Mouse (Mus musculus) embryonic stem cell, embryonic (primary cell): Measurements from ENCODE around the gene Tsacc.

Experiments
- CTCF ChIA-PET, 4 experiments: fragments of 300-600 bp in 2 of 4; fragments of 350-600 bp in 2 of 4; sonication (Branson Sonifier 250); formaldehyde crosslinking; loops; one replicate each; lab custom pipeline; 2022; ENCODE audit warnings: inconsistent platforms in 2 of 4; lab: Charles Lee
- POLR2A ChIA-PET, 4 experiments: fragments of 300-600 bp in 2 of 4; fragments of 350-600 bp in 2 of 4; sonication (Branson Sonifier 250); formaldehyde crosslinking; loops; one replicate each; lab custom pipeline; 2022; ENCODE audit warnings: antibody characterized with exemption in 4 of 4, inconsistent platforms in 1 of 4; lab: Charles Lee

Tsacc gene

GRCm38 (mm10) chr3:88296561-88297318 lies at the start of gene Tsacc, which contains the start of gene Cct3:
Gene Tsacc, minus strand, starts transcription at chr3:88296999.
Gene Cct3, plus strand, starts transcription at chr3:88297116.
- CTCF ChIA-PET, result interaction anchor here (0.6 to 1.6 kb wide), 15 partner anchors 9 to 258 kb away, joined by 3 to 5 read pairs (median 3); partner anchors contain the start of gene Gm38392 (in 1 of the 4)
- POLR2A ChIA-PET, result interaction anchor here (0.6 to 7.1 kb wide), 95 partner anchors 8 to 411 kb away, joined by 3 to 172 read pairs (median 5); partner anchors contain the start of genes Smg5 (in 4 of the 4), Tmem79 (in 4 of the 4), Glmp (in 3 of the 4) and Gm38392 (in 3 of the 4)

GRCm38 (mm10) chr3:88339006-88339405 lies 42.2 kb upstream of the Tsacc start:
- ChIA-PET POLR2A (interaction anchor here (0.6 to 32.7 kb wide), 34 partner anchors 9 to 551 kb away, joined by 3 to 943 read pairs (median 6); partner anchors contain the start of genes Cct3 (in 3 of the 4), Tsacc (in 3 of the 4), Glmp (in 2 of the 4) and Paqr6 (in 2 of the 4)), CTCF (interaction anchor here in 1 of 4 experiments (1.0 kb wide), 1 partner anchor 27 kb away, joined by 3 read pairs; no protein-coding TSS in a partner anchor)

GRCm38 (mm10) chr3:88338316-88338715 lies 41.5 kb upstream of the Tsacc start:
- ChIA-PET POLR2A (interaction anchor here (0.6 to 32.7 kb wide), 37 partner anchors 8 to 612 kb away, joined by 3 to 943 read pairs (median 8); partner anchors contain the start of genes Cct3 (in 2 of the 4), Glmp (in 2 of the 4), Paqr6 (in 2 of the 4) and Pmf1 (in 2 of the 4)), CTCF (interaction anchor here in 1 of 4 experiments (0.7 kb wide), 1 partner anchor 1560 kb away, joined by 3 read pairs; no protein-coding TSS in a partner anchor)

GRCm38 (mm10) chr3:88337367-88338020 lies 40.7 kb upstream of the Tsacc start:
- ChIA-PET CTCF (interaction anchor here in 2 of 4 experiments (0.6 to 2.0 kb wide), 2 partner anchors 139 to 1348 kb away, joined by 6 read pairs; no protein-coding TSS in a partner anchor), POLR2A (interaction anchor here (0.5 to 32.7 kb wide), 67 partner anchors 9 to 471 kb away, joined by 3 to 943 read pairs (median 8); partner anchors contain the start of genes Glmp (in 4 of the 4), Cct3 (in 3 of the 4), Tsacc (in 3 of the 4) and Lmna (in 2 of the 4))

GRCm38 (mm10) chr3:88336058-88337013 lies 39.5 kb upstream of the Tsacc start, which contains the start of the genes Tmem79 and Smg5:
Gene Tmem79, minus strand, starts transcription at chr3:88336148.
Gene Smg5, plus strand, starts transcription at chr3:88336260.
- ChIA-PET POLR2A (interaction anchor here (0.5 to 32.7 kb wide), 205 partner anchors 8 to 586 kb away, joined by 3 to 943 read pairs (median 5); partner anchors contain the start of genes Cct3 (in 4 of the 4), Glmp (in 4 of the 4), Pmf1 (in 4 of the 4) and Tsacc (in 4 of the 4)), CTCF (interaction anchor here (0.5 to 2.0 kb wide), 14 partner anchors 10 to 267 kb away, joined by 3 to 6 read pairs (median 3); partner anchors contain the start of genes Pmf1 (in 1 of the 4) and Tsacc (in 1 of the 4))

GRCm38 (mm10) chr3:88335436-88336053 lies 38.7 kb upstream of the Tsacc start:
- ChIA-PET POLR2A (interaction anchor here (0.6 to 32.7 kb wide), 180 partner anchors 7 to 1142 kb away, joined by 3 to 943 read pairs (median 5); partner anchors contain the start of genes Cct3 (in 4 of the 4), Glmp (in 4 of the 4), Pmf1 (in 4 of the 4) and Tsacc (in 4 of the 4)), CTCF (interaction anchor here in 3 of 4 experiments (0.6 to 2.0 kb wide), 10 partner anchors 9 to 268 kb away, joined by 3 to 6 read pairs (median 3); partner anchors contain the start of gene Pmf1 (in 1 of the 3))

- CTCF ChIA-PET, result interaction anchor here in 3 of 4 experiments (0.8 to 2.0 kb wide), 6 partner anchors 42 to 269 kb away, joined by 3 to 6 read pairs (median 4); no protein-coding TSS in a partner anchor
- POLR2A ChIA-PET, result interaction anchor here (0.6 to 32.7 kb wide), 125 partner anchors 8 to 1143 kb away, joined by 3 to 943 read pairs (median 6); partner anchors contain the start of genes Glmp (in 4 of the 4), Cct3 (in 3 of the 4), Paqr6 (in 3 of the 4) and Pmf1 (in 3 of the 4)
Observed at GRCm38 (mm10) chr3:88334902-88335435, 38.2 kb upstream of the Tsacc start.

- CTCF ChIA-PET, result interaction anchor here in 3 of 4 experiments (0.8 to 1.6 kb wide), 3 partner anchors 42 to 150 kb away, joined by 3 to 6 read pairs (median 3); no protein-coding TSS in a partner anchor
- POLR2A ChIA-PET, result interaction anchor here (0.6 to 32.7 kb wide), 55 partner anchors 8 to 283 kb away, joined by 3 to 943 read pairs (median 5); partner anchors contain the start of genes Glmp (in 4 of the 4), Cct3 (in 3 of the 4), Tsacc (in 3 of the 4) and Paqr6 (in 2 of the 4)
Observed at GRCm38 (mm10) chr3:88334029-88334658, 37.3 kb upstream of the Tsacc start.

- POLR2A ChIA-PET, result interaction anchor here in 3 of 4 experiments (0.6 to 32.7 kb wide), 17 partner anchors 9 to 1477 kb away, joined by 3 to 943 read pairs (median 4); partner anchors contain the start of genes Cct3 (in 2 of the 3), Tsacc (in 2 of the 3), Glmp (in 1 of the 3) and Paqr6 (in 1 of the 3)
- CTCF ChIA-PET, result interaction anchor here (0.6 to 1.9 kb wide), 12 partner anchors 11 to 1392 kb away, joined by 3 to 7 read pairs (median 4); partner anchors contain the start of gene Lmna (in 1 of the 4)
Observed at GRCm38 (mm10) chr3:88331282-88331681, 34.5 kb upstream of the Tsacc start.

- ChIA-PET POLR2A (interaction anchor here (0.6 to 19.7 kb wide), 12 partner anchors 8 to 52 kb away, joined by 3 to 804 read pairs (median 6); partner anchors contain the start of genes Cct3 (in 2 of the 4), Smg5 (in 2 of the 4), Tmem79 (in 2 of the 4) and Tsacc (in 2 of the 4)), CTCF (interaction anchor here in 2 of 4 experiments (0.6 to 1.0 kb wide), 4 partner anchors 31 to 154 kb away, joined by 3 read pairs; no protein-coding TSS in a partner anchor)
Observed at GRCm38 (mm10) chr3:88328956-88329355, 32.2 kb upstream of the Tsacc start.

- POLR2A ChIA-PET, result interaction anchor here (0.6 to 19.7 kb wide), 45 partner anchors 9 to 1099 kb away, joined by 3 to 804 read pairs (median 4); partner anchors contain the start of genes Cct3 (in 4 of the 4), Smg5 (in 4 of the 4), Tmem79 (in 4 of the 4) and Tsacc (in 4 of the 4)
- CTCF ChIA-PET, result interaction anchor here in 1 of 4 experiments (0.6 kb wide), 1 partner anchor 175 kb away, joined by 4 read pairs; no protein-coding TSS in a partner anchor
Observed at GRCm38 (mm10) chr3:88324951-88325405, 28.2 kb upstream of the Tsacc start, which contains the start of gene Glmp. Gene Glmp, plus strand, starts transcription at chr3:88325023.

- POLR2A ChIA-PET, result interaction anchor here (0.7 to 7.1 kb wide), 14 partner anchors 14 to 196 kb away, joined by 3 to 172 read pairs (median 4); partner anchors contain the start of genes Smg5 (in 3 of the 4), Tmem79 (in 3 of the 4), Gm38392 (in 2 of the 4) and Glmp (in 1 of the 4)
Observed at GRCm38 (mm10) chr3:88299172-88299571, 2.4 kb upstream of the Tsacc start.

GRCm38 (mm10) chr3:88297321-88297851 lies 587 bp upstream of the Tsacc start:
- POLR2A ChIA-PET, result interaction anchor here (0.6 to 7.1 kb wide), 78 partner anchors 9 to 412 kb away, joined by 3 to 172 read pairs (median 6); partner anchors contain the start of genes Smg5 (in 4 of the 4), Tmem79 (in 4 of the 4), Glmp (in 3 of the 4) and Gm38392 (in 3 of the 4)
- CTCF ChIA-PET, result interaction anchor here in 3 of 4 experiments (0.6 to 1.6 kb wide), 10 partner anchors 11 to 258 kb away, joined by 3 to 5 read pairs (median 3); no protein-coding TSS in a partner anchor

More at GRCm38 (mm10) chr3:88299172-88299571, 2.4 kb upstream of the Tsacc start:
- CTCF ChIA-PET, result interaction anchor here in 1 of 4 experiments (0.5 kb wide), 1 partner anchor 61 kb away, joined by 3 read pairs; no protein-coding TSS in a partner anchor
